Mouse (Mus musculus) spleen, adult 2 months (tissue): ENCODE data around the gene L3mbtl4. TPM values are rescaled to one million over a fixed set of nuclear protein-coding genes. Genes with fewer than 3 reads are reported as not detected.

Source experiments
- DNase-seq, 2 experiments: peaks; one replicate each; pipeline versions ENCODE4 v3.0.0 to v3.0.0-alpha.2; 2012 to 2021; ENCODE audit warnings: low spot score in 2 of 2, low read depth in 1 of 2
- H3K27ac ChIP-seq: fragments of 200-500 bp; 2 replicates; pipeline ENCODE4 v1.5.1; 2012; ENCODE audit warnings: low read length, inconsistent platforms; ENCODE audit not compliant: insufficient read depth
- H3K27me3 ChIP-seq: fragments of 200-500 bp; 2 replicates; pipeline ENCODE4 v1.6.1; 2012; ENCODE audit warnings: mild to moderate bottlenecking, moderate library complexity, low read length, inconsistent platforms; ENCODE audit not compliant: control insufficient read depth, insufficient read depth
- H3K36me3 ChIP-seq: fragments of 200-500 bp; 2 replicates; pipeline ENCODE4 v1.6.1; 2012; ENCODE audit warnings: mild to moderate bottlenecking, low read length, inconsistent platforms; ENCODE audit not compliant: control insufficient read depth, insufficient read depth
- H3K4me1 ChIP-seq: fragments of 200-500 bp; 2 replicates; pipeline ENCODE4 v1.6.1; 2011; ENCODE audit warnings: inconsistent platforms; ENCODE audit not compliant: control insufficient read depth, insufficient read depth, insufficient read length
- H3K4me3 ChIP-seq: fragments of 200-500 bp; 2 replicates; pipeline ENCODE4 v1.5.1; 2011; ENCODE audit warnings: mild to moderate bottlenecking, inconsistent platforms; ENCODE audit not compliant: insufficient read depth, insufficient read length; ENCODE audit errors: extremely low read depth
- CTCF ChIP-seq: fragments of 200-500 bp; IDR thresholded peaks from 2 replicates; pipeline ENCODE4 v1.5.1; 2011; ENCODE audit warnings: mild to moderate bottlenecking, inconsistent platforms; ENCODE audit not compliant: insufficient read depth, insufficient read length, insufficient replicate concordance; ENCODE audit errors: extremely low read depth
- POLR2A ChIP-seq: fragments of 200-500 bp; IDR thresholded peaks from 2 replicates; pipeline ENCODE4 v1.6.1; 2011; ENCODE audit warnings: low read depth, low read length, inconsistent platforms
- WGBS: fragments of 180-500 bp; shearing (Covaris S2); methylation state at CpG from one replicate; pipeline ENCODE4 v1.1.7; 2018; 5-methylcytosine and 5-hydroxymethylcytosine counted together
- polyA plus RNA-seq: library from polyadenylated mRNA; depleted of rRNA; stranded (reverse); fragments of >200 nt; gene quantifications from 2 replicates; pipeline ENCODE4 v1.2.3, GENCODE M21; 2012

The L3mbtl4 gene
- polyA plus RNA-seq, 1 experiment = not detected

DNA sequence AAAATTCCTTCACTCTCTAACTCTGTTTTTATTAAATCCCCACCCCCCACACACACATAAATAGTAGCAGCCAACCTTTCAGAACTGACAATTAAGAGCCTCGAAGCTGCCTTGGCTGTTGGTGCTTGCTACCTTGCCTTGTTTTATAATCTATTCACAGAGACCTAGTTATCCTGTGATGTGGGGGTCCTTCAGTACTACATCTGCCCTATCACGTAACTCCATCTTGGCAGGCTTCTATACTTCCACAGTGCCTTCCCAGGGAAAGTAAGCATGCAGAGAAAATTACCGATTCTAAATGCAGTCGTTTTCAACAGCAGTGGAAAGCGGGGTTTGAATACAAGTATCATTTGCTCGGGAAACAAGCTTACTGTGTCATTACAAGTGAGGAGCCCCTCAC is 476.9 kb downstream of the L3mbtl4 start:
- no peak overlapping the region for H3K27ac ChIP-seq
- no peaks in the 10 kb centered on the region for H3K27me3 ChIP-seq
- H3K4me3 ChIP-seq = no peak overlapping the region
- no peak for DNase-seq
- TF ChIP-seq POLR2A (no peak), CTCF (no peak)
- no peaks in the 10 kb centered on the region for H3K36me3 ChIP-seq
- 77% methylated on average over 6 of the region's 6 CpGs for WGBS
- no peaks in the 10 kb centered on the region for H3K4me1 ChIP-seq

DNA sequence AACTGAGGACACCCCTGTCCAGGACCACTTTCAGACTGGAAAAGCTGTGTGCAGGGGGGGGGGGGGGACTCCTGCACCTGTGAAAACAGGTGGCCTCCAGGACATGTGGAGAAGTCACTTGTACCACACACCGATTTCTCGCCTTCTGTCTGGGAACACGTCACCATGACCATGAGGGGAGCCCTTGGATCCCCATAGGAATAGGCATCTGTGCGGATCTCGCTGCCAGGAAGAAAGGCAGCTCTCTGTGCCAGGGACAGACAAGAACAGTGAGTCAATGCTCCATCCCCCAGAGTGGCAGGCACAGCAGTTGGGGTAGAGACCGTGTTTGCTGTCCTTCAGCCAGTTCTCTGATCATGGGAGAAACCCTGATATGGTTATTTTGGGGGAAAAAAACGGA is 479.5 kb downstream of the L3mbtl4 start:
- Histone ChIP-seq H3K4me1 (no peaks in the 10 kb centered on the region), H3K27ac (no peak overlapping the region), H3K27me3 (no peaks in the 10 kb centered on the region), H3K36me3 (no peaks in the 10 kb centered on the region), H3K4me3 (no peak overlapping the region)
- WGBS = 85% methylated on average over 7 of the region's 7 CpGs
- TF ChIP-seq CTCF = no peak
- no peak for TF ChIP-seq POLR2A
- no peak for DNase-seq

DNA sequence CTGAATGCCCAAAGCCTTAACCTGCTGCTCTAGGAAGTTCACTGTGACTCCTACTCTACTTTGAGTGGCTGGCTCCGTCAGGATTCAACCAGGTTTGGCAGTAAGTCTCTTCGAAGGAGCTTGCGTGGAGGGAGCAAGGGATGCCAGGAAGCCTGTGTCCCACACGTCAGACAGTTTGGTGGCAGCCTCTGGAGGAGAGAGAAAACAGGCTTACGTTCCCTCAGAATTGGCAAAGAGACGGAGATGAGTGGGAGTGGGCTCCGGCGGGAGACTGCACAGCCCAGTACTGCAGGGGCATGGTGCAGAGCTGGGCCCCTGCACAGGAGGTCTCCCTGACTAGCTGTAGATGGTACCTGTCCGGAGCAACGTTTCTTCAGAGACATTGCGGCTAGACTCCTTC is 481.2 kb downstream of the L3mbtl4 start:
- no peak overlapping the region for H3K4me3 ChIP-seq
- no peaks in the 10 kb centered on the region for H3K27me3 ChIP-seq
- H3K4me1 ChIP-seq = no peaks in the 10 kb centered on the region
- no peaks in the 10 kb centered on the region for H3K36me3 ChIP-seq
- H3K27ac ChIP-seq = no peak overlapping the region
- no peak for DNase-seq
- TF ChIP-seq POLR2A (no peak), CTCF (no peak)
- WGBS = 88% methylated on average over 11 of the region's 11 CpGs

DNA sequence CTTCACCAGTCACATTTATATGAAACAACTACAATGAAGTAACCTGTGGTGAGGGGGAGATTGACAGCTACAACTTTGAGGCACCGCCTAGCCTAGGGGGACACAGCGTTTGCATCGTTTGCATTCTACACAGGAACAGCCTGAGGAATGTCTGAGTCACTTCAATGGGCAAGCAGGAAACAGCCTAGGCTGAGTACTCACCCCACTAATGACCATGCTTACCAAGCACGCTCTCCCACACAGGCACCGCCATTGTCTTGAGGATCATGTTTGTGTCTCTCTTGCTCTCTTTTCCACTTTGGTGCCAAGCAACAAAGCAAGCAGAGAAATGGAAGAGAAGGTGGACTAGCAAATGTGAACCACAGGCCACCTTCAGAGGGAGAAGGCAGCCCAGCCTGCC is 484.8 kb downstream of the L3mbtl4 start:
- Histone ChIP-seq H3K4me3 (no peak overlapping the region), H3K27me3 (no peaks in the 10 kb centered on the region), H3K36me3 (no peaks in the 10 kb centered on the region), H3K27ac (no peak overlapping the region), H3K4me1 (no peaks in the 10 kb centered on the region)
- TF ChIP-seq CTCF = no peak
- no peak for TF ChIP-seq POLR2A
- DNase-seq = no peak
- WGBS = 35% methylated on average over 5 of the region's 5 CpGs

DNA sequence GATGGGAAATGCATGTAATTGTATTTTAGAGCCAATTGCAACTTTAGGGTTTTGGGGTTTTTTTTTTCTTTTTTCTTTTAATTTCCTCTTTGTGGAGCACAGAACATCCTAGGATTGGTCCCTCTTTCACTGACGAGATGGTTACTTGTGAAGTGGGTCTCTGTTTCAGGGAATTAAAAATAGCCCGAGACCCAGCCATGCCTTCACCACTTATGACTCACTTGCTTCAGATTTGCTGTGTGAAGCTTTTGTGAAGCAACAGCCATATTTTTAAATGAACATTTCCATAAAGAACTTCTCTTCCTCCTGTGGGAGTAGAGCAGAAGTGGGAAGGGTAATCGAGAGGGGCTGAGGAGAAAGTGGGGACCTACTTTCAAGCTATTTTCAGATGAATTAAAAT is 485.3 kb downstream of the L3mbtl4 start:
- Histone ChIP-seq H3K27ac (no peak overlapping the region), H3K27me3 (no peaks in the 10 kb centered on the region), H3K4me3 (no peak overlapping the region), H3K4me1 (no peaks in the 10 kb centered on the region), H3K36me3 (no peaks in the 10 kb centered on the region)
- TF ChIP-seq POLR2A = no peak
- TF ChIP-seq CTCF = no peak
- 79% methylated on average over 3 of the region's 3 CpGs for WGBS
- no peak for DNase-seq

DNA sequence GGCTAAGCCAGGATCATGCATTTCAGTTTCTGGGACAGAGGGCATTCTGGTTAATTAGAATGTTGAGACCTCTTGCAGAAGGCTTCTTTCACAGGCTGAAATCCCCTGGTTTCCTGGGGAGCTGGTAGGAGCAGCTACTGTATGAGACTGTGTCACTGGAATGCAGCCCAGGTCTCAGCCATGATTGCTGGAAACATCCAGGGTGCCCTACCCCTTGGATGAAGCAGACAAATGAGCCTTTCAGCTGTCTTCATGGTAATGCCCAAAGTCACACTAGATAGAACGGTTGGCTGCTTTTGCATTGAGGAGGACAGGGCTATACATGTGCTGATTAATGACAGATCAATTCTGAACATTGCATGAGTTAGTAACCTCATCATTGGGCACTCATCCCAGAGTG is 486.4 kb downstream of the L3mbtl4 start:
- 79% methylated on average over 1 of the region's 1 CpGs for WGBS
- H3K4me1 ChIP-seq = no peaks in the 10 kb centered on the region
- no peak overlapping the region for H3K27ac ChIP-seq
- TF ChIP-seq CTCF (no peak), POLR2A (no peak)
- no peaks in the 10 kb centered on the region for H3K36me3 ChIP-seq
- DNase-seq = no peak
- no peak overlapping the region for H3K4me3 ChIP-seq
- H3K27me3 ChIP-seq = no peaks in the 10 kb centered on the region

DNA sequence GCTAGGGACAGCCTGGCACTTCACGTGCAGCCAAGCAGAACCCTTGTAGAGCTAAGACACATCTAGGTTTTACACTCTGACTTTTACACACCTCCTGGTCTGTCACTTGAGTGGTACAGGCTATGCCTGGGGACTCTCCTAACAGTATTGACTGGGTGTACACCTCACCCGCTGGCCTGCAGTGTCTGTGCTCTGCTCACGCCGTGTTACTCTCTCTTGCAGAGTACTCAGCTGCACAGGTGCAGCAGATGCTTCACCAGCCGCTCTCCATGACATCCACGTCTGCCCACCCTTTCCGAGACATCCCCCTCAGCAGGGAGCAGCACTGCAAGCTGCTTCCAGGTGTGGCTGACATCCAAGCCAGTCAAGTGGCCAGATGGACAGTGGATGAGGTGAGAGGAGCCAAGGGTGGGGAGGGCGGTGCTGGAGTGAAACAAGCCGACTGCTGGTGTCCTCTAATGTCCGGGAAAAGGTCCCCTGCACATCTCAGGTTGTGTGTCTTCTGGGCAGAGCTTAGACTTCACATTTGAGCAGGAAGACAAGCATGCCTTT is 490.8 kb downstream of the L3mbtl4 start:
- DNase-seq = no peak
- Histone ChIP-seq H3K4me1 (no peaks in the 10 kb centered on the region), H3K36me3 (no peaks in the 10 kb centered on the region), H3K27me3 (no peaks in the 10 kb centered on the region), H3K4me3 (no peak overlapping the region), H3K27ac (no peak overlapping the region)
- WGBS = 86% methylated on average over 10 of the region's 10 CpGs
- TF ChIP-seq CTCF (no peak), POLR2A (no peak)
